Comparison of ENCODE assay signal across 32 mouse cellular contexts in the genomic region with DNA sequence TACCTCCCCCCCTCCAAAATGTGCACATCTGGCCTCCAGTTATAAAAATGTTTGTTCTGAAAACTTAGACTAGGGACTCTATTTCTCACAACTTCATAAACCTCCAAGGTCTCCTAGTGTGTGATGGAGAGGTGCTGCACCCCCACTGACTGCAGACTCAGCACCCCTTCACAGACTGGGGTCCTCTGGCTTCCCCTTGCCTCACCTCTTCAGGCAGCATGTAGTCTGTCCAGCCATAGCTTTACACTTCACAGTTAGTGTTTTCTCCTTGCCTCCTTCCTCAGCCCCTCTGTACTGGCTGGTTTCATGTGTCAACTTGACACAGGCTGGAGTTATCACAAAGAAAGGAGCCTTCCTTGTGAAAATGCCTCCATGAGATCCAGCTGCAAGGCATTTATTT.
DNase-seq lines count a peak whose midpoint lies in the region; ATAC-seq and TF ChIP-seq lines count a peak whose summit lies in the region.
"Had no signal": no experiment of that assay in that cellular context is flagged by ENCODE, and none has a peak within 500 bp of the region (broad histone marks: within the 10 kb centered on the region; RNA-seq: fewer than 3 reads in every experiment).

No protein-coding gene starts in this region.

- peak; percentile 18 for DNase-seq in hindbrain, embryonic 10.5 days (ENCODE audit: low spot score)
- DNase-seq in hindbrain, postnatal 0 days (ENCODE audit: low spot score), result no peak
- DNase-seq in embryonic facial prominence, embryonic 10.5 days (ENCODE audit: low spot score), result no peak
- peak; percentile 30 for DNase-seq in limb, embryonic 10.5 days (ENCODE audit: low spot score)
- DNase-seq in spleen, postnatal 14 days (ENCODE audit: low spot score in 2 of 2), result no peak
- DNase-seq: adrenal gland, postnatal 10 days; cerebellum, adult 9-10 months; cerebellum, postnatal 36 days; gastrocnemius, postnatal 25 days; heart, adult 2 months; heart, postnatal 10 days; kidney, adult 8-10 months; kidney, postnatal 10 days; layer of hippocampus, adult 9-11 months; liver; lung, adult 2 months; lung, postnatal 10 days; right cerebral cortex, postnatal 4 days had no signal

- H3K4me3 ChIP-seq in hindbrain, embryonic 10.5 days, result no peak overlapping the region
- H3K4me3 ChIP-seq in hindbrain, postnatal 0 days (ENCODE audit: low read length), result no peak overlapping the region
- H3K4me3 ChIP-seq in embryonic facial prominence, embryonic 10.5 days, result no peak overlapping the region
- no peak overlapping the region for H3K4me3 ChIP-seq in limb, embryonic 10.5 days
- H3K4me3 ChIP-seq in limb, embryonic 15.5 days, result no peak overlapping the region
- no peak overlapping the region for H3K4me3 ChIP-seq in intestine, embryonic 16.5 days (ENCODE audit: low read length)
- no peak overlapping the region for H3K4me3 ChIP-seq in kidney, embryonic 15.5 days (replicated peaks)
- H3K4me3 ChIP-seq: erythroblast, embryonic 14.5 days; heart, adult 2 months; heart, embryonic 13.5 days; hindbrain, embryonic 15.5 days; intestine, embryonic 15.5 days; midbrain, embryonic 13.5 days; neural tube, embryonic 15.5 days; stomach, embryonic 15.5 days had no signal

- H3K36me3 ChIP-seq in hindbrain, embryonic 10.5 days, result no peaks in the 10 kb centered on the region
- no peaks in the 10 kb centered on the region for H3K36me3 ChIP-seq in hindbrain, postnatal 0 days (ENCODE audit: insufficient read depth, low read length)
- no peaks in the 10 kb centered on the region for H3K36me3 ChIP-seq in embryonic facial prominence, embryonic 10.5 days (replicated peaks)
- H3K36me3 ChIP-seq in limb, embryonic 10.5 days, result no peaks in the 10 kb centered on the region
- H3K36me3 ChIP-seq in limb, embryonic 15.5 days, result no peaks in the 10 kb centered on the region
- H3K36me3 ChIP-seq in intestine, embryonic 16.5 days (ENCODE audit: control insufficient read depth, insufficient read depth, low read length), result no peaks in the 10 kb centered on the region
- no peaks in the 10 kb centered on the region for H3K36me3 ChIP-seq in kidney, embryonic 15.5 days
- H3K36me3 ChIP-seq: heart, embryonic 13.5 days; hindbrain, embryonic 15.5 days; intestine, embryonic 15.5 days; midbrain, embryonic 13.5 days; neural tube, embryonic 15.5 days; stomach, embryonic 15.5 days had no signal

- H3K4me1 ChIP-seq in hindbrain, embryonic 10.5 days (replicated peaks), result no peaks in the 10 kb centered on the region
- no peaks in the 10 kb centered on the region for H3K4me1 ChIP-seq in hindbrain, postnatal 0 days (ENCODE audit: insufficient read depth, low read length)
- H3K4me1 ChIP-seq in embryonic facial prominence, embryonic 10.5 days, result peaks cover 6% of the 10 kb centered on the region
- peaks cover 12% of the 10 kb centered on the region for H3K4me1 ChIP-seq in limb, embryonic 10.5 days
- no peaks in the 10 kb centered on the region for H3K4me1 ChIP-seq in limb, embryonic 15.5 days
- H3K4me1 ChIP-seq in intestine, embryonic 16.5 days (ENCODE audit: control insufficient read depth, insufficient read depth, low read length), result no peaks in the 10 kb centered on the region; the same call in 1 of the 2 replicates
- H3K4me1 ChIP-seq in kidney, embryonic 15.5 days, result no peaks in the 10 kb centered on the region
- H3K4me1 ChIP-seq: hindbrain, embryonic 15.5 days; intestine, embryonic 15.5 days; midbrain, embryonic 13.5 days; neural tube, embryonic 15.5 days; stomach, embryonic 15.5 days had no signal

- no peak overlapping the region for H3K9ac ChIP-seq in hindbrain, postnatal 0 days (replicated peaks; ENCODE audit: low read length)
- H3K9ac ChIP-seq in limb, embryonic 15.5 days, result no peak overlapping the region
- H3K9ac ChIP-seq in intestine, embryonic 16.5 days (ENCODE audit: low read depth, low read length), result no peak overlapping the region
- H3K9ac ChIP-seq in kidney, embryonic 15.5 days, result no peak overlapping the region
- H3K9ac ChIP-seq: heart, embryonic 13.5 days; hindbrain, embryonic 15.5 days; intestine, embryonic 15.5 days; liver, embryonic 14.5 days; midbrain, embryonic 13.5 days; neural tube, embryonic 15.5 days; stomach, embryonic 15.5 days had no signal

- no peak overlapping the region for H3K4me2 ChIP-seq in hindbrain, postnatal 0 days (ENCODE audit: low read depth, low read length)
- H3K4me2 ChIP-seq in limb, embryonic 15.5 days, result no peak overlapping the region
- H3K4me2 ChIP-seq in intestine, embryonic 16.5 days (ENCODE audit: low read depth, low read length), result no peak overlapping the region
- no peak overlapping the region for H3K4me2 ChIP-seq in kidney, embryonic 15.5 days
- H3K4me2 ChIP-seq: heart, embryonic 13.5 days; hindbrain, embryonic 15.5 days; intestine, embryonic 15.5 days; midbrain, embryonic 13.5 days; neural tube, embryonic 15.5 days; stomach, embryonic 15.5 days had no signal

- no peak for TF ChIP-seq CTCF in hindbrain, postnatal 0 days (IDR thresholded peaks at IDR 0.05; ENCODE audit: low read depth)

- no peaks in the 10 kb centered on the region for H3K9me3 ChIP-seq in hindbrain, embryonic 10.5 days
- H3K9me3 ChIP-seq in hindbrain, postnatal 0 days (ENCODE audit: low read length), result no peaks in the 10 kb centered on the region
- no peaks in the 10 kb centered on the region for H3K9me3 ChIP-seq in embryonic facial prominence, embryonic 10.5 days
- H3K9me3 ChIP-seq in limb, embryonic 10.5 days (replicated peaks), result no peaks in the 10 kb centered on the region
- H3K9me3 ChIP-seq in limb, embryonic 15.5 days, result no peaks in the 10 kb centered on the region
- H3K9me3 ChIP-seq in intestine, embryonic 16.5 days (ENCODE audit: control insufficient read depth, low read length), result no peaks in the 10 kb centered on the region
- H3K9me3 ChIP-seq in kidney, embryonic 15.5 days (replicated peaks), result no peaks in the 10 kb centered on the region
- H3K9me3 ChIP-seq: heart, embryonic 13.5 days; hindbrain, embryonic 15.5 days; intestine, embryonic 15.5 days; midbrain, embryonic 13.5 days; neural tube, embryonic 15.5 days; stomach, embryonic 15.5 days had no signal

- no peak for ATAC-seq in hindbrain, postnatal 0 days
- ATAC-seq in limb, embryonic 15.5 days (ENCODE audit: insufficient number of reproducible peaks, low FRiP score, low TSS enrichment, low read depth), result no peak
- ATAC-seq in intestine, embryonic 16.5 days, result no peak
- no peak for ATAC-seq in kidney, embryonic 15.5 days (replicated peaks; ENCODE audit: low FRiP score)
- ATAC-seq: forebrain, embryonic 16.5 days; intestine, embryonic 15.5 days; midbrain, embryonic 13.5 days; Patski had no signal

- no peaks in the 10 kb centered on the region for H3K27me3 ChIP-seq in hindbrain, embryonic 10.5 days (ENCODE audit: insufficient read depth, poor library complexity, severe bottlenecking)
- H3K27me3 ChIP-seq in hindbrain, postnatal 0 days (ENCODE audit: insufficient read depth, low read length), result no peaks in the 10 kb centered on the region
- no peaks in the 10 kb centered on the region for H3K27me3 ChIP-seq in embryonic facial prominence, embryonic 10.5 days (replicated peaks; ENCODE audit: low read depth, poor library complexity, severe bottlenecking)
- no peaks in the 10 kb centered on the region for H3K27me3 ChIP-seq in limb, embryonic 10.5 days (ENCODE audit: low read depth, poor library complexity, severe bottlenecking)
- no peaks in the 10 kb centered on the region for H3K27me3 ChIP-seq in limb, embryonic 15.5 days
- no peaks in the 10 kb centered on the region for H3K27me3 ChIP-seq in intestine, embryonic 16.5 days (replicated peaks; ENCODE audit: control insufficient read depth, insufficient read depth, low read length)
- H3K27me3 ChIP-seq in kidney, embryonic 15.5 days, result no peaks in the 10 kb centered on the region
- H3K27me3 ChIP-seq: heart, embryonic 13.5 days; hindbrain, embryonic 15.5 days; intestine, embryonic 15.5 days; midbrain, embryonic 13.5 days; neural tube, embryonic 15.5 days; Patski; stomach, embryonic 15.5 days had no signal

- H3K27ac ChIP-seq in hindbrain, embryonic 10.5 days, result no peak overlapping the region
- H3K27ac ChIP-seq in hindbrain, postnatal 0 days, result no peak overlapping the region
- H3K27ac ChIP-seq in embryonic facial prominence, embryonic 10.5 days (replicated peaks), result peak overlapping the region; percentile 57; the same call in 1 of the 2 replicates
- peak overlapping the region; percentile 50; the same call in 1 of the 2 replicates for H3K27ac ChIP-seq in limb, embryonic 10.5 days
- H3K27ac ChIP-seq in limb, embryonic 15.5 days, result peak overlapping the region; percentile 38; the same call in 1 of the 2 replicates
- no peak overlapping the region for H3K27ac ChIP-seq in intestine, embryonic 16.5 days (ENCODE audit: low read length)
- H3K27ac ChIP-seq in kidney, embryonic 15.5 days, result no peak overlapping the region
- H3K27ac ChIP-seq: heart, adult 2 months; heart, embryonic 13.5 days; hindbrain, embryonic 15.5 days; intestine, embryonic 15.5 days; liver, embryonic 14.5 days; macrophage; midbrain, embryonic 13.5 days; neural tube, embryonic 15.5 days; stomach, embryonic 15.5 days had no signal

Comparison
In these comparisons a context has a peak if more than half of its experiments do, and no peak if none do; other contexts are left out.
1. DNase-seq: peak in hindbrain, embryonic 10.5 days (single experiment) and limb, embryonic 10.5 days (single experiment); none in hindbrain, postnatal 0 days (single experiment), embryonic facial prominence, embryonic 10.5 days (single experiment) and spleen, postnatal 14 days (0 of 2).
2. H3K27ac ChIP-seq: peak in embryonic facial prominence, embryonic 10.5 days (single experiment), limb, embryonic 10.5 days (single experiment) and limb, embryonic 15.5 days (single experiment); none in hindbrain, embryonic 10.5 days (single experiment), hindbrain, postnatal 0 days (single experiment), intestine, embryonic 16.5 days (single experiment) and kidney, embryonic 15.5 days (single experiment).